Mouse (Mus musculus) liver, adult 2 months (tissue): ENCODE data around the gene Slc13a3.
"Not testable (repeated sequence)": the region's sequence is repeated elsewhere in the genome, so short reads cannot be mapped to it uniquely, and the experiment has no call there.

Source experiments
- CTCF ChIP-seq: fragments of 200-500 bp; IDR thresholded peaks from 2 replicates; pipeline ENCODE4 v1.5.1; 2011; ENCODE audit warnings: low read depth, low read length, control low read depth
- POLR2A ChIP-seq: fragments of 200-500 bp; IDR thresholded peaks from 2 replicates; pipeline ENCODE4 v1.6.1; 2011; ENCODE audit warnings: low read length, control low read depth; ENCODE audit not compliant: insufficient read depth; ENCODE audit errors: extremely low read depth

- TF ChIP-seq CTCF, POLR2A: not testable (repeated sequence)
Observed at GRCm38 (mm10) chr2:165510914-165511458, 38.0 kb upstream of the Slc13a3 start.
